Mouse (Mus musculus): ENCODE data around the gene Nrl.

Gene Nrl

GRCm38 (mm10) chr14:55478651-55479599 is 45.9 kb downstream of the Nrl start, which contains the start of gene Dhrs4:
Dhrs4 (plus strand) TSS chr14:55478758.
- DNase-seq: peak; percentile 99

- no peak for DNase-seq
These were observed 47.0 kb downstream of the Nrl start for GRCm38 (mm10) chr14:55477829-55478228.

GRCm38 (mm10) chr14:55477421-55477820 is 47.4 kb downstream of the Nrl start:
- no peak for DNase-seq

DNA sequence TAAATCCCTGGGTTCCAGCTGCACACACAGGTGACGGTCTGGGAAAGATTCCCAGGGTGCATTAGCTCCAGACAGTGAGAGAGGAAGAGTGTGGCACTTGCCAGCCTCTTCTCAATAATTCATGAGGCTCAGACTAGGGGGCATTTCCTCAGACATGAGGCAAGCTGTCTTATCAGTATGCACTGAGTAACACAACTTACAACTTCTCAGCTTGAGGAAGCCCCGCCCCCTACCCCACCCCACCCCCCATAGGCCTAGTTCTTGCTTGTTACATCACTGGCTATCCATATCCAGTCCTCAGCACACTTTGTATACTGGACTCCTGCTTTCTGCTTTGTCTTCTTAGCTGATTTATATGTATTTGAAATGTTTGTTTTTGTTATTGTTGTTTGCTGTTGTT is 49.1 kb downstream of the Nrl start:
- no peak for DNase-seq

DNA sequence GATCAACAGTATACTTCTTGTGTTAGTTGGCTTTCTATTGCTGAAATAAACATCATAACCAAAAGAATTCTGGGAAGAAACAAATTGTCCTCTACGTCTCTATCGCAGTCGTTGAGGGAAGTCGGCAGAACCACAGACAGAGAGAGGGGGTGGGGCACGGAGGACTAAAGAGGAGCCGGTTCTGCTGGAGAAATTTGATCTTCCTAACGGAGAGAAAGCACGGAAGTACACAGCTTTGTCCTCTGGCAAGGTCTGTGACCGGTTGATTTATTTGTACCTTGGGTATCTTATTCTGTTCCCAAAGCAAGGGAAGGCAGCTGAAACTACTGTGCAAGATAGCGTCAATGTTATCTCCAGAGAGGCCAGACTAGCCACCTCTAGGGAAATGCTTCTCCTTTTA is 54.0 kb downstream of the Nrl start:
- DNase-seq: peak; percentile 82

DNA sequence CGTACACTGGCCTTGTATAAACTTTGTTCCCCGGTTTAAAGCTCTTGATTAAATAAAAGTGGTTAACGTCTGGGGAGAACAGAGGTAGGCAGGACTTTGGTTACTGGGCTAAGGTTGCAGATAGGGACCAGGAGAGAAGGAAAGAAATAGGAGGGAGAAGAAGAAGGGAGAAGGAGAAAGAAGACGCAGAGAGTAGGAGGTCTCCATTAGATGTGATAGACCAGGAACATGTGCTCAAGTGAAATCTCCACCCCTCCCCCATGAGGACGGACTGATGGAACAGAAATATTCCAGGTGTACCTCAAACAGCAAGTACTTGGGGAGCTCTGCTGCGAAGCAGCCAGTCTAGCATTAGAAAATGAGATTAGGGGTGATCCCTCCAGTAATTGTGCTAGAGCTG is 55.0 kb downstream of the Nrl start:
- DNase-seq: peak; percentile 53

- peak; percentile 76 for DNase-seq
These were observed 55.7 kb downstream of the Nrl start for GRCm38 (mm10) chr14:55469041-55469440.

All from heart, adult 11 months (tissue).